In genomic region chr17:66123816-66124610, GRCm38 (mm10) we compare ENCODE assay signal across 8 mouse cellular contexts. TPM values are rescaled to one million over a fixed set of nuclear protein-coding genes. Genes with fewer than 3 reads are reported as not detected.
DNase-seq lines count a peak whose midpoint lies in the region; ATAC-seq and TF ChIP-seq lines count a peak whose summit lies in the region.

No protein-coding gene starts in this region.

- no peak for TF ChIP-seq CTCF in lung, embryonic 14.5 days (IDR thresholded peaks at IDR 0.05; ENCODE audit: low read depth)

- peak overlapping the region; percentile 88 for H3K4me2 ChIP-seq in lung, embryonic 14.5 days
- H3K4me2 ChIP-seq in hindbrain, embryonic 12.5 days (replicated peaks): peak overlapping the region; percentile 67

- H3K27ac ChIP-seq in lung, embryonic 14.5 days (ENCODE audit: low read depth): peak overlapping the region; percentile 94
- H3K27ac ChIP-seq in brown adipose tissue, adult 24 weeks (replicated peaks; ENCODE audit: low read depth, low read length): no peak overlapping the region
- peak overlapping the region; percentile 70; the same call in 1 of the 2 replicates for H3K27ac ChIP-seq in hindbrain, embryonic 12.5 days

- peak overlapping the region; percentile 71 for H3K9ac ChIP-seq in lung, embryonic 14.5 days
- H3K9ac ChIP-seq in hindbrain, embryonic 12.5 days: peak overlapping the region; percentile 77

- H3K4me1 ChIP-seq in lung, embryonic 14.5 days (ENCODE audit: insufficient read depth): peaks cover 12% of the 10 kb centered on the region
- H3K4me1 ChIP-seq in brown adipose tissue, adult 24 weeks (ENCODE audit: control insufficient read depth, insufficient read depth, insufficient read length, low read length): no peaks in the 10 kb centered on the region
- H3K4me1 ChIP-seq in hindbrain, embryonic 12.5 days: peaks cover 7% of the 10 kb centered on the region

- no peaks in the 10 kb centered on the region for H3K9me3 ChIP-seq in lung, embryonic 14.5 days (ENCODE audit: low read depth, low read length)
- H3K9me3 ChIP-seq in hindbrain, embryonic 12.5 days (replicated peaks): no peaks in the 10 kb centered on the region

- no peaks in the 10 kb centered on the region for H3K27me3 ChIP-seq in lung, embryonic 14.5 days (ENCODE audit: insufficient read depth, low read length)
- H3K27me3 ChIP-seq in hindbrain, embryonic 12.5 days: no peaks in the 10 kb centered on the region

- H3K36me3 ChIP-seq in lung, embryonic 14.5 days (ENCODE audit: insufficient read depth): peaks cover 31% of the 10 kb centered on the region
- H3K36me3 ChIP-seq in hindbrain, embryonic 12.5 days: peaks cover 22% of the 10 kb centered on the region

- peak; percentile 56 for DNase-seq in lung, embryonic 14.5 days
- no peak for DNase-seq in lung, postnatal 10 days
- no peak for DNase-seq in frontal cortex, postnatal 10 days (ENCODE audit: low spot score in 2 of 2)
- no peak for DNase-seq in urinary bladder, adult 2 months (ENCODE audit: low spot score)
- no peak for DNase-seq in layer of hippocampus, adult 9-11 months

- H3K4me3 ChIP-seq in lung, embryonic 14.5 days (ENCODE audit: low read depth, low read length): peak overlapping the region; percentile 78
- peak overlapping the region; percentile 90 for H3K4me3 ChIP-seq in brown adipose tissue, adult 24 weeks (ENCODE audit: insufficient read depth, low read depth, low read length)
- peak overlapping the region; percentile 81 for H3K4me3 ChIP-seq in hindbrain, embryonic 12.5 days

- peak; percentile 50 for ATAC-seq in lung, embryonic 14.5 days (ENCODE audit: insufficient read depth)
- ATAC-seq in hindbrain, embryonic 12.5 days (ENCODE audit: low FRiP score): peak; percentile 24; the same call in 1 of the 2 replicates
- ATAC-seq in megakaryocyte-erythroid progenitor cell, adult 5-6 weeks (replicated peaks; ENCODE audit: low FRiP score, low TSS enrichment, poor library complexity, severe bottlenecking): peak; percentile 31

- 1% methylated on average over 20 of the region's 20 CpGs for WGBS in lung, embryonic 14.5 days
- 2% methylated on average over 20 of the region's 20 CpGs for WGBS in hindbrain, embryonic 12.5 days

RNA-seq across cellular contexts. Expression of gene Ddx11, which starts 0.7 kb away (rescaled TPM):
- 25.7 and 29.6 TPM in 2 replicates for polyA plus RNA-seq in lung, embryonic 14.5 days (2014; fragmentation: Nextera tagmentation; extraction: Ambion mirVana)
- polyA plus RNA-seq in brown adipose tissue, adult 24 weeks (2012; ENCODE audit: insufficient read depth, insufficient read length, missing spikeins): 0.71 TPM in 1 of 2 replicates, not detected in the other
- polyA plus RNA-seq in hindbrain, embryonic 12.5 days (2016; fragmentation: Nextera tagmentation; extraction: Ambion mirVana): 19.4 and 20.2 TPM in 2 replicates
- total RNA-seq in megakaryocyte-erythroid progenitor cell, adult 5-6 weeks (2014; fragmentation: Nextera tagmentation): 37.1 and 38.5 TPM in 2 replicates
- 19.5 and 23.4 TPM in 2 replicates for total RNA-seq in megakaryocyte-erythroid progenitor cell, adult 5-6 weeks (2017)
- 5.2 and 5.9 TPM in 2 replicates for polyA plus RNA-seq in urinary bladder, adult 2 months (2012; rRNA removed)

RNA-seq across cellular contexts. Expression of gene Washc1, which starts 12.7 kb away (rescaled TPM):
- 31.5 and 33.4 TPM in 2 replicates for polyA plus RNA-seq in lung, embryonic 14.5 days (2014; fragmentation: Nextera tagmentation; extraction: Ambion mirVana)
- 12.1 and 15.1 TPM in 2 replicates for polyA plus RNA-seq in brown adipose tissue, adult 24 weeks (2012; ENCODE audit: insufficient read depth, insufficient read length, missing spikeins)
- 38.5 and 39.9 TPM in 2 replicates for polyA plus RNA-seq in hindbrain, embryonic 12.5 days (2016; fragmentation: Nextera tagmentation; extraction: Ambion mirVana)
- 30.8 and 34.5 TPM in 2 replicates for total RNA-seq in megakaryocyte-erythroid progenitor cell, adult 5-6 weeks (2014; fragmentation: Nextera tagmentation)
- total RNA-seq in megakaryocyte-erythroid progenitor cell, adult 5-6 weeks (2017): 22.0 and 29.7 TPM in 2 replicates
- polyA plus RNA-seq in urinary bladder, adult 2 months (2012; rRNA removed): 31.8 and 33.4 TPM in 2 replicates

RNA-seq across cellular contexts. Expression of gene Ndufv2, which starts 22.7 kb away (rescaled TPM):
- 322 and 337 TPM in 2 replicates for polyA plus RNA-seq in lung, embryonic 14.5 days (2014; fragmentation: Nextera tagmentation; extraction: Ambion mirVana)
- 2,020 and 2,029 TPM in 2 replicates for polyA plus RNA-seq in brown adipose tissue, adult 24 weeks (2012; ENCODE audit: insufficient read depth, insufficient read length, missing spikeins)
- 265 and 282 TPM in 2 replicates for polyA plus RNA-seq in hindbrain, embryonic 12.5 days (2016; fragmentation: Nextera tagmentation; extraction: Ambion mirVana)
- total RNA-seq in megakaryocyte-erythroid progenitor cell, adult 5-6 weeks (2014; fragmentation: Nextera tagmentation): 161 and 223 TPM in 2 replicates
- total RNA-seq in megakaryocyte-erythroid progenitor cell, adult 5-6 weeks (2017): 310 and 343 TPM in 2 replicates
- polyA plus RNA-seq in urinary bladder, adult 2 months (2012; rRNA removed): 137 and 145 TPM in 2 replicates

RNA-seq across cellular contexts. Expression of gene Ankrd12, which starts 47.1 kb away (rescaled TPM):
- 17.9 and 19.6 TPM in 2 replicates for polyA plus RNA-seq in lung, embryonic 14.5 days (2014; fragmentation: Nextera tagmentation; extraction: Ambion mirVana)
- 10.0 and 10.5 TPM in 2 replicates for polyA plus RNA-seq in brown adipose tissue, adult 24 weeks (2012; ENCODE audit: insufficient read depth, insufficient read length, missing spikeins)
- polyA plus RNA-seq in hindbrain, embryonic 12.5 days (2016; fragmentation: Nextera tagmentation; extraction: Ambion mirVana): 70.7 and 78.1 TPM in 2 replicates
- total RNA-seq in megakaryocyte-erythroid progenitor cell, adult 5-6 weeks (2014; fragmentation: Nextera tagmentation): 43.9 and 48.4 TPM in 2 replicates
- total RNA-seq in megakaryocyte-erythroid progenitor cell, adult 5-6 weeks (2017): 52.0 and 55.1 TPM in 2 replicates
- polyA plus RNA-seq in urinary bladder, adult 2 months (2012; rRNA removed): 21.7 and 21.9 TPM in 2 replicates
